Mouse (Mus musculus): ENCODE data around the gene Gpr62. TPM values are rescaled to one million over a fixed set of nuclear protein-coding genes. Genes with fewer than 3 reads are reported as not detected.

Gene Gpr62
- polyA plus RNA-seq, 1 experiment from 2014 or later: 0.42 TPM

GRCm38 (mm10) chr9:106482578-106483115 lies 16.9 kb upstream of the Gpr62 start:
- Histone ChIP-seq H3K4me3 (replicated peaks) (no peak overlapping the region), H3K27me3 (replicated peaks) (no peaks in the 10 kb centered on the region), H3K4me2 (no peak overlapping the region), H3K36me3 (peaks cover 28% of the 10 kb centered on the region), H3K9me3 (no peaks in the 10 kb centered on the region), H3K4me1 (peaks cover 11% of the 10 kb centered on the region), H3K9ac (no peak overlapping the region), H3K27ac (no peak overlapping the region)
- ATAC-seq (ENCODE audit: insufficient read depth, low FRiP score, low read depth): no peak
- 83% methylated on average over 17 of the region's 17 CpGs for WGBS

- Histone ChIP-seq H3K4me2 (no peak overlapping the region), H3K4me3 (replicated peaks) (no peak overlapping the region), H3K9me3 (no peaks in the 10 kb centered on the region), H3K4me1 (peaks cover 12% of the 10 kb centered on the region), H3K36me3 (peaks cover 28% of the 10 kb centered on the region), H3K27me3 (replicated peaks) (no peaks in the 10 kb centered on the region), H3K9ac (no peak overlapping the region), H3K27ac (no peak overlapping the region)
- 89% methylated on average over 13 of the region's 13 CpGs for WGBS
- no peak for ATAC-seq (ENCODE audit: insufficient read depth, low FRiP score, low read depth)
Measured at GRCm38 (mm10) chr9:106481676-106482075, 15.9 kb upstream of the Gpr62 start.

DNA sequence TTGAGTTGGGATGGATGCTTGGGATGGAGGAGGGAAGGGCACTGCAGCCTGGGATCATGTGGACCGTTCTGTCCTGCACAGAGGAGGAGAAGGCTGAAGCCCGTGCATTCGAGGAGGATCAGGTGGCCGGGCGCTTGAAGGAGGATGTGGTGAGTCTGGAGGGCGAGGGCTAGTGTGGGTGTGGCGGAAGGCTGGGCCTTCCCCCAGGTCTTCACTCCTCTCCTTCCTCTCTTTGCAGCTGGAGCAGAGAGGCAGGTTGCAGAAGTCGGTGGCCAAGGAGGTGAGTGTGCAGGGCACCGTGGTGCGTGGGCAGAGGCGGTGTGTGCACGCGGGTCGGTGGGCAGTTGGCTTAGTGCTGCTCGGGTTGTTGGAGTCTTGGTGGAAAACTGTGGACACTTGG lies 15.3 kb upstream of the Gpr62 start:
- Histone ChIP-seq H3K27ac (no peak overlapping the region), H3K9ac (no peak overlapping the region), H3K27me3 (replicated peaks) (no peaks in the 10 kb centered on the region), H3K4me3 (replicated peaks) (no peak overlapping the region), H3K4me1 (peaks cover 18% of the 10 kb centered on the region), H3K4me2 (no peak overlapping the region), H3K9me3 (no peaks in the 10 kb centered on the region), H3K36me3 (peaks cover 28% of the 10 kb centered on the region)
- WGBS: 86% methylated on average over 15 of the region's 15 CpGs
- ATAC-seq (ENCODE audit: insufficient read depth, low FRiP score, low read depth): no peak

DNA sequence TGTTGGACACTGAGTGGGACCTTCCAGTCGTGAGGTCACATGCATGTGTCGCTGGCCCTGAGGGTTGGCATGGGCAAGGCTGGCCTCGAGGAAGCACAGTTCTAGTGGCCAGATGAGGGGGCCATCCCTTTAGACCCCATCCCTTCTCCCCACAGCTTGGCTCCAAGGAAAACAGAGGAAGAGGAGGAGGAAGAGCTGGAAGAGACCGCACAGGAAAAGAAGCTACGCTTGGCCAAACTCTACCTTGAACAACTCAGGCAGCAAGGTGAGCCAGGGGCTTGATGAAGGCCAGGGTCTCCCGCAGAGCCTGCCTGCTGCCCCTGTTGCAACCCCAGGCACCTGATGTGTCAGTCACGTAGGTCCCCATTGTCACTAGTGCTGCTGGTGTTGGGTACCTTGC lies 14.8 kb upstream of the Gpr62 start:
- Histone ChIP-seq H3K9ac (no peak overlapping the region), H3K4me2 (no peak overlapping the region), H3K27me3 (replicated peaks) (no peaks in the 10 kb centered on the region), H3K27ac (no peak overlapping the region), H3K4me3 (replicated peaks) (no peak overlapping the region), H3K36me3 (peaks cover 28% of the 10 kb centered on the region), H3K9me3 (no peaks in the 10 kb centered on the region), H3K4me1 (peaks cover 22% of the 10 kb centered on the region)
- ATAC-seq (ENCODE audit: insufficient read depth, low FRiP score, low read depth): no peak
- 79% methylated on average over 7 of the region's 7 CpGs for WGBS

DNA sequence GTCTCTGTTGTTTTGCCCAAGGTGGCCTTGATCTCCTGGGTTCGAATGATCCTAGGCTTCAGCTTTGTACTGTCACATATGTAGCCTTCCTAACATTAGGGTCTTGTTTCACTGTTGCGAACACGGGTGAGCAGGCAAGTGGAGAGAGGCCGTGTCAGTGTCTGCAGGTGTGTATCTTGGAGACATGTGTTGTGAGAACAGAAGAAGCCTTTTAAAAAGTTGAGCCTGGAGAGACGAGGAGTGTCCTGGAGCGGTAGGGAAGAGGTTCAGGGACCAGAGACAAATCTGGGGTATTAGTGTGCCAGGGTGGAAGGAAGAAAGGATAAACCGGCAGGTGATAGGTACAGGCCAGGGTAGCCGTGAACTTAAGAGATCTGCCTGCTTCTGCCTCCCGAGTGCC lies 12.4 kb upstream of the Gpr62 start:
- Histone ChIP-seq H3K4me2 (peak overlapping the region; percentile 95), H3K9ac (0 out of 2 replicates have a peak overlapping the region, but pooled peaks have one; percentile 41), H3K36me3 (peaks cover 11% of the 10 kb centered on the region), H3K27ac (no peak overlapping the region), H3K9me3 (no peaks in the 10 kb centered on the region), H3K27me3 (replicated peaks) (no peaks in the 10 kb centered on the region), H3K4me3 (replicated peaks) (peak overlapping the region; percentile 85), H3K4me1 (peaks cover 46% of the 10 kb centered on the region)
- no peak for ATAC-seq (ENCODE audit: insufficient read depth, low FRiP score, low read depth)
- 78% methylated on average over 9 of the region's 9 CpGs for WGBS

DNA sequence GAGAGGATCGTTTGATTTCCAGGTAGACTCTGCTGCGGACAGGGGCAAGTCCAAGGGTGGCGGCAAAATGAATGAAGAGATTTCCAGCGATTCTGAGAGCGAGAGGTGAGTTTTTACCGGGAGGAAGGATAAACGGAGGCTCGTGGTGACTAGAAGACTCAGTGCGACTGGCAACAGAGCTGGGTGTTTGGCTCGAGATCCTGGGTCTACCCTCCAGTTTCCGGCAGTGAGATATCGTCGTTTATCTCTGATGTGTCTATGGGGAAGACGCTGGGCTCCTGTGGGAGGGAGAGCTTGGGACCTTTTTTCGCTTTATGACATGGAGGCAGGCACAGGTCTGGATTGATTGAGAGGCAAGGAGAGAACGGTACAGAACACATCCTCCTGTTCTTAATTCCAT lies 11.9 kb upstream of the Gpr62 start:
- Histone ChIP-seq H3K9me3 (no peaks in the 10 kb centered on the region), H3K36me3 (peaks cover 9% of the 10 kb centered on the region), H3K4me1 (peaks cover 46% of the 10 kb centered on the region), H3K27ac (no peak overlapping the region), H3K27me3 (replicated peaks) (no peaks in the 10 kb centered on the region), H3K4me2 (peak overlapping the region; percentile 95), H3K4me3 (replicated peaks) (peak overlapping the region; percentile 85), H3K9ac (peak overlapping the region; percentile 41)
- no peak for ATAC-seq (ENCODE audit: insufficient read depth, low FRiP score, low read depth)
- 3% methylated on average over 16 of the region's 16 CpGs for WGBS

DNA sequence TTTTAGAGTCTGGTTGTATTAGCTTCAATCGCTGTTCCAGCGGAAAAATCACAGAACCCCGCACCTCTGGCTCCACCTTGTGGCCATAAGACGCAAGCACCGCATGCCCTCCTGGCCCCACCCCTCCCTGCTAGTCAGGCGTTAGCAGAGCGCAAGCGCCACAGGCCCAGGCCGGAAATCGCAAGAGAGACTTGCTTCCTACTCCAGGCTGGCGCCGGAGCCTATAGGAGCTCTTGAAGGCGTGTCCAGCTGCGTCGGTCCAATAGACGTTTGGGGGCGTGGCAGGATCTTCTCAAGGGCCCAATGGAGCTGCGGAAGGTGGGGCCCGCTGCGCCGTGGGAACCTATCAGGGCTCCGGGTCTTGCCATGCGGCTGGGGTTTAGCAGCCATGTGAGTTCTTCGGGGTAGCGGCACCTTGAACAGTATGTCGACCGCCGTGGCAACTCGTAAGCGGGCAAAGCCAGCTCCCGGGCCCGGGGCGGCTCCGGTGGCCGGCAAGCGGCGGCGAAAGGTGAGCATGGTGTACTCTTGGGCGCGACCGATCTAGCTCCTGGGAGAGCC lies 11.3 kb upstream of the Gpr62 start, which contains the start of gene Parp3:
Gene Parp3, minus strand, starts transcription at position 26 of the 561 bp plus-strand sequence.
- H3K36me3 ChIP-seq: peaks cover 9% of the 10 kb centered on the region
- peak within 1 kb of the TSS; percentile 85 for H3K4me3 ChIP-seq (replicated peaks)
- peak within 1 kb of the TSS; percentile 83 for H3K27ac ChIP-seq
- peak within 1 kb of the TSS; percentile 95 for H3K4me2 ChIP-seq
- peak; percentile 98 for ATAC-seq (ENCODE audit: insufficient read depth, low FRiP score, low read depth)
- no peaks in the 10 kb centered on the region for H3K9me3 ChIP-seq
- H3K4me1 ChIP-seq: peaks cover 46% of the 10 kb centered on the region
- 1% methylated on average over 41 of the region's 41 CpGs for WGBS
- H3K9ac ChIP-seq: peak within 1 kb of the TSS; percentile 41
- no peaks in the 10 kb centered on the region for H3K27me3 ChIP-seq (replicated peaks)

GRCm38 (mm10) chr9:106476002-106476923 lies 10.5 kb upstream of the Gpr62 start:
- Histone ChIP-seq H3K4me1 (peaks cover 53% of the 10 kb centered on the region), H3K4me2 (peak overlapping the region; percentile 57), H3K9ac (0 out of 2 replicates have a peak overlapping the region, but pooled peaks have one; percentile 2), H3K4me3 (replicated peaks) (peak overlapping the region; percentile 26), H3K9me3 (no peaks in the 10 kb centered on the region), H3K36me3 (peaks cover 5% of the 10 kb centered on the region; the same call in 1 of the 2 replicates), H3K27ac (peak overlapping the region; percentile 83), H3K27me3 (replicated peaks) (no peaks in the 10 kb centered on the region)
- WGBS: 21% methylated on average over 16 of the region's 16 CpGs
- ATAC-seq (ENCODE audit: insufficient read depth, low FRiP score, low read depth): peak; percentile 20

GRCm38 (mm10) chr9:106475663-106476001 lies 9.9 kb upstream of the Gpr62 start, which contains the start of gene Rrp9:
TSS of gene Rrp9 (plus strand) at chr9:106475963.
- Histone ChIP-seq H3K9me3 (no peaks in the 10 kb centered on the region), H3K27me3 (replicated peaks) (no peaks in the 10 kb centered on the region), H3K9ac (0 out of 2 replicates have a peak within 1 kb of the TSS, but pooled peaks have one; percentile 2), H3K27ac (peak within 1 kb of the TSS; percentile 83), H3K4me2 (peak within 1 kb of the TSS; percentile 57), H3K36me3 (peaks cover under 1% of the 10 kb centered on the region; the same call in 1 of the 2 replicates), H3K4me3 (replicated peaks) (peak within 1 kb of the TSS; percentile 26), H3K4me1 (peaks cover 53% of the 10 kb centered on the region)
- ATAC-seq (ENCODE audit: insufficient read depth, low FRiP score, low read depth): no peak
- 85% methylated on average over 10 of the region's 10 CpGs for WGBS

DNA sequence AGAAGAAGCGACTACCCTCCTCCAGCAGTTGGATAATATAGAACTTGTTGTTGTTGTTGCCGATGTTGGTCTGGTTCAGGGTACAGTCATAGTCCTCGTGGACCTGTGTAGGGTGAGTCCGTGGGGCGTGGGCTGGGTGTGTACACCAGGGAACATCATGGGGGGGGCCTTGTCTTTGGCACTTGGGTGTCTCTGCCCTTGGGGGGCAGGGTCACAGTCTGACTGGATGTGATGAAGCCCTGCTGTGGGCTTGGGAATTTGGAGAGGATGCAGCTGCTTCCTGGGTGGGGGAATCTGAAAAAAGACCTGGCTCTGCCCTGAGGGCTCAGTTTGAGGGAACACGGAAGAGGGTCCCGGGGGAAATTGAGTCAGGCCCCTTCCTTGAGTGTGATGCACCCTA lies 9.3 kb upstream of the Gpr62 start:
- no peaks in the 10 kb centered on the region for H3K27me3 ChIP-seq (replicated peaks)
- no peak overlapping the region for H3K9ac ChIP-seq
- H3K27ac ChIP-seq: no peak overlapping the region
- H3K4me2 ChIP-seq: 0 out of 2 replicates have a peak overlapping the region, but pooled peaks have one; percentile 57
- no peak for ATAC-seq (ENCODE audit: insufficient read depth, low FRiP score, low read depth)
- H3K4me3 ChIP-seq (replicated peaks): no peak overlapping the region
- peaks cover 53% of the 10 kb centered on the region for H3K4me1 ChIP-seq
- 63% methylated on average over 7 of the region's 7 CpGs for WGBS
- H3K9me3 ChIP-seq: no peaks in the 10 kb centered on the region
- H3K36me3 ChIP-seq: no peaks in the 10 kb centered on the region

GRCm38 (mm10) chr9:106474456-106474855 lies 8.7 kb upstream of the Gpr62 start:
- 10% methylated on average over 6 of the region's 6 CpGs for WGBS
- Histone ChIP-seq H3K4me2 (0 out of 2 replicates have a peak overlapping the region, but pooled peaks have one; percentile 8), H3K4me3 (replicated peaks) (no peak overlapping the region), H3K36me3 (no peaks in the 10 kb centered on the region), H3K27me3 (replicated peaks) (no peaks in the 10 kb centered on the region), H3K9me3 (no peaks in the 10 kb centered on the region), H3K4me1 (peaks cover 53% of the 10 kb centered on the region), H3K9ac (no peak overlapping the region), H3K27ac (no peak overlapping the region)
- no peak for ATAC-seq (ENCODE audit: insufficient read depth, low FRiP score, low read depth)

DNA sequence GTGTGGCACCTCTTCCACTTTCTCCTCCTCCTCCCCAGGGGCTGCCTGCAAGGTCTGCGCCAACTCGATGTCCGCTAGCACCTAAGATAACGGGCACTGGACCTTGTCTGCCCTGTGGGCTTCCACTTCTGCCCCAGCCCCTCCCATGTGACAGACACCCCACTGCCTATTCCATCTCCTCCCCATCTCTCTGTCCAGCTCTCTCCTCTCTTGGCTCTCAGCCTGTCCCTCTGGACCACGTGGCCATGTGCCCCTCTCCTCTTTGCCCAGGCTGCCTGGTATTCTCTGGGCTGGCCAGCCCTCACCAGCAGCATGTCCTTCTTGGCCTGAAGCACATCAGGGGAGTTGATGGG lies 8.0 kb upstream of the Gpr62 start:
- no peaks in the 10 kb centered on the region for H3K9me3 ChIP-seq
- H3K27ac ChIP-seq: no peak overlapping the region
- WGBS: 75% methylated on average over 5 of the region's 5 CpGs
- H3K36me3 ChIP-seq: no peaks in the 10 kb centered on the region
- H3K27me3 ChIP-seq (replicated peaks): no peaks in the 10 kb centered on the region
- H3K4me3 ChIP-seq (replicated peaks): no peak overlapping the region
- H3K4me2 ChIP-seq: no peak overlapping the region
- peaks cover 50% of the 10 kb centered on the region for H3K4me1 ChIP-seq
- no peak for ATAC-seq (ENCODE audit: insufficient read depth, low FRiP score, low read depth)
- H3K9ac ChIP-seq: no peak overlapping the region
